Mouse (Mus musculus): ENCODE results near the gene Clvs2. TPM values are rescaled to one million over a fixed set of nuclear protein-coding genes. Genes with fewer than 3 reads are reported as not detected.

Gene Clvs2
- not detected in 2 replicates for total RNA-seq (2012; rRNA removed)
- total RNA-seq (2014; rRNA removed), result not detected in 2 replicates
- not detected in 2 replicates for polyA plus RNA-seq (2012; ENCODE audit: insufficient read length, low read depth)

- Histone ChIP-seq H3K4me3 (replicated peaks in 1 of 3; ENCODE audit: low read depth in 2 of 3, low read length in 2 of 3, poor library complexity in 1 of 3) (no peak within 1 kb of the TSS), H3K9me3 (replicated peaks; ENCODE audit: low read length) (peaks cover 9% of the 10 kb centered on the region), H3K27me3 (replicated peaks) (no peaks in the 10 kb centered on the region), H3K79me2 (replicated peaks; ENCODE audit: control insufficient read depth, extremely low read depth, insufficient read depth, poor library complexity, severe bottlenecking) (no peaks in the 10 kb centered on the region), H3K9ac (ENCODE audit: insufficient read depth, low read depth) (no peak within 1 kb of the TSS), H3K27ac (ENCODE audit: insufficient read depth, low read depth) (no peak within 1 kb of the TSS), H3K4me2 (ENCODE audit: insufficient read depth, low read depth, poor library complexity, severe bottlenecking) (no peak within 1 kb of the TSS), H3K4me1 (ENCODE audit: control insufficient read depth in 1 of 2, insufficient read depth in 2 of 2) (no peaks in the 10 kb centered on the region), H3K36me3 (replicated peaks in 1 of 2; ENCODE audit: control insufficient read depth in 1 of 2, insufficient read depth in 1 of 2, low read length in 1 of 2) (no peaks in the 10 kb centered on the region)
- TF ChIP-seq IRF4 (IDR thresholded peaks at IDR 0.05; ENCODE audit: low read depth, low read length) (no peak), JUND (conservative IDR thresholded peaks at IDR 0.05; ENCODE audit: low read depth, low read length) (no peak), CTCF (conservative IDR thresholded peaks at IDR 0.05 in 1 of 2, IDR thresholded peaks at IDR 0.05 in 1 of 2; ENCODE audit: low read depth in 2 of 2, low read length in 2 of 2) (no peak), SIN3A (IDR thresholded peaks at IDR 0.05; ENCODE audit: low read length) (no peak), JUN (IDR thresholded peaks at IDR 0.05; ENCODE audit: insufficient read depth, low read depth, low read length) (no peak), CHD2 (IDR thresholded peaks at IDR 0.05; ENCODE audit: low read length) (no peak), HCFC1 (IDR thresholded peaks at IDR 0.05; ENCODE audit: low read depth, low read length) (no peak), ZC3H11A (IDR thresholded peaks at IDR 0.05; ENCODE audit: low read depth, low read length) (no peak)
- no peak for DNase-seq (ENCODE audit: extremely low read depth)
- dilution Hi-C loops (cut with MboI; ENCODE audit: extremely low pct_ligation_motif_present, extremely low pct_unique_long_range_greater_than_20kb, low sequenced_read_pairs), result no loop called here
- in situ Hi-C loops (cut with MboI; ENCODE audit: low pct_ligation_motif_present, low pct_unique_long_range_greater_than_20kb, low sequenced_read_pairs), result no loop called here
Measured at GRCm38 (mm10) chr10:33624131-33624879, at the start of gene Clvs2. TSS of gene Clvs2 (minus strand) at chr10:33624769.

- Histone ChIP-seq H3K27ac (ENCODE audit: insufficient read depth, low read depth) (no peak overlapping the region), H3K4me1 (ENCODE audit: control insufficient read depth in 1 of 2, insufficient read depth in 2 of 2) (no peaks in the 10 kb centered on the region), H3K9ac (ENCODE audit: insufficient read depth, low read depth) (no peak overlapping the region), H3K36me3 (replicated peaks in 1 of 2; ENCODE audit: control insufficient read depth in 1 of 2, insufficient read depth in 1 of 2, low read length in 1 of 2) (no peaks in the 10 kb centered on the region), H3K4me2 (ENCODE audit: insufficient read depth, low read depth, poor library complexity, severe bottlenecking) (no peak overlapping the region), H3K27me3 (replicated peaks) (no peaks in the 10 kb centered on the region), H3K79me2 (replicated peaks; ENCODE audit: control insufficient read depth, extremely low read depth, insufficient read depth, poor library complexity, severe bottlenecking) (no peaks in the 10 kb centered on the region), H3K4me3 (replicated peaks in 1 of 3; ENCODE audit: low read depth in 2 of 3, low read length in 2 of 3, poor library complexity in 1 of 3) (no peak overlapping the region), H3K9me3 (replicated peaks; ENCODE audit: low read length) (no peaks in the 10 kb centered on the region)
- DNase-seq (ENCODE audit: extremely low read depth), result peak; percentile 40
- no peak for TF ChIP-seq ZMIZ1 (IDR thresholded peaks at IDR 0.05; ENCODE audit: low read depth, low read length)
- no peak for TF ChIP-seq MAX (IDR thresholded peaks at IDR 0.05; ENCODE audit: low read length)
- TF ChIP-seq SMC3 (IDR thresholded peaks at IDR 0.05; ENCODE audit: low read depth, low read length), result peak; percentile 33
- no peak for TF ChIP-seq MAZ (IDR thresholded peaks at IDR 0.05; ENCODE audit: low read depth, low read length)
- peak; percentile 50 to 56; a peak in 3 of 4 replicates for TF ChIP-seq CTCF (conservative IDR thresholded peaks at IDR 0.05 in 1 of 2, IDR thresholded peaks at IDR 0.05 in 1 of 2; ENCODE audit: low read depth in 2 of 2, low read length in 2 of 2)
- TF ChIP-seq RAD21 (IDR thresholded peaks at IDR 0.05; ENCODE audit: low read depth, low read length), result peak; percentile 33
- in situ Hi-C loops (cut with MboI; ENCODE audit: low pct_ligation_motif_present, low pct_unique_long_range_greater_than_20kb, low sequenced_read_pairs), result no loop called here
- dilution Hi-C loops (cut with MboI; ENCODE audit: extremely low pct_ligation_motif_present, extremely low pct_unique_long_range_greater_than_20kb, low sequenced_read_pairs), result no loop called here
Measured at GRCm38 (mm10) chr10:33653142-33653541, 28.6 kb upstream of the Clvs2 start.
